Mouse (Mus musculus): ENCODE measurements around the gene Itga9. TPM values are rescaled to one million over a fixed set of nuclear protein-coding genes. Genes with fewer than 3 reads are reported as not detected.

Itga9 gene
- polyA plus RNA-seq (2015; fragmentation: Nextera tagmentation; extraction: Ambion mirVana) = 1.6 and 2.4 TPM in 2 replicates

GRCm38 (mm10) chr9:118606148-118606816 lies at the start of gene Itga9:
Gene Itga9, plus strand, starts transcription at chr9:118606690.
- Histone ChIP-seq H3K4me3 (peak within 1 kb of the TSS; percentile 57), H3K27ac (replicated peaks) (no peak within 1 kb of the TSS), H3K27me3 (peaks cover 17% of the 10 kb centered on the region), H3K4me2 (replicated peaks) (peak within 1 kb of the TSS; percentile 95), H3K9ac (replicated peaks) (peak within 1 kb of the TSS; percentile 56), H3K9me3 (no peaks in the 10 kb centered on the region), H3K4me1 (peaks cover 10% of the 10 kb centered on the region), H3K36me3 (no peaks in the 10 kb centered on the region)
- ATAC-seq (replicated peaks) = peak; percentile 89
- 11% methylated on average over 41 of the region's 42 CpGs for WGBS

- H3K27ac ChIP-seq (replicated peaks) = 0 out of 2 replicates have a peak overlapping the region, but pooled peaks have one; percentile 33
Measured at GRCm38 (mm10) chr9:118556951-118557780, 49.3 kb upstream of the Itga9 start.

GRCm38 (mm10) chr9:118563356-118563755 lies 43.1 kb upstream of the Itga9 start:
- Histone ChIP-seq H3K36me3 (peaks cover 87% of the 10 kb centered on the region), H3K27me3 (no peaks in the 10 kb centered on the region), H3K27ac (replicated peaks) (no peak overlapping the region), H3K4me1 (no peaks in the 10 kb centered on the region), H3K4me3 (no peak overlapping the region), H3K9ac (replicated peaks) (no peak overlapping the region), H3K9me3 (no peaks in the 10 kb centered on the region), H3K4me2 (replicated peaks) (no peak overlapping the region)
- no peak for ATAC-seq (replicated peaks)
- WGBS = 95% methylated on average over 11 of the region's 11 CpGs

More at GRCm38 (mm10) chr9:118556951-118557780, 49.3 kb upstream of the Itga9 start:
- H3K9ac ChIP-seq (replicated peaks) = no peak overlapping the region
- WGBS = 74% methylated on average over 24 of the region's 24 CpGs
- no peak for ATAC-seq (replicated peaks)
- no peaks in the 10 kb centered on the region for H3K9me3 ChIP-seq
- H3K4me1 ChIP-seq = no peaks in the 10 kb centered on the region
- H3K4me2 ChIP-seq (replicated peaks) = no peak overlapping the region
- no peaks in the 10 kb centered on the region for H3K27me3 ChIP-seq
- no peak overlapping the region for H3K4me3 ChIP-seq
- peaks cover 75% of the 10 kb centered on the region for H3K36me3 ChIP-seq

- no peaks in the 10 kb centered on the region for H3K4me1 ChIP-seq
- H3K36me3 ChIP-seq = peaks cover 83% of the 10 kb centered on the region
- H3K27ac ChIP-seq (replicated peaks) = no peak overlapping the region
- WGBS = 95% methylated on average over 7 of the region's 7 CpGs
- ATAC-seq (replicated peaks) = no peak
- no peaks in the 10 kb centered on the region for H3K9me3 ChIP-seq
- H3K4me2 ChIP-seq (replicated peaks) = no peak overlapping the region
- no peak overlapping the region for H3K4me3 ChIP-seq
- H3K27me3 ChIP-seq = no peaks in the 10 kb centered on the region
- no peak overlapping the region for H3K9ac ChIP-seq (replicated peaks)
Measured at GRCm38 (mm10) chr9:118563866-118564265, 42.6 kb upstream of the Itga9 start.

- Histone ChIP-seq H3K4me2 (replicated peaks) (no peak overlapping the region), H3K36me3 (peaks cover 81% of the 10 kb centered on the region), H3K4me1 (no peaks in the 10 kb centered on the region), H3K9ac (replicated peaks) (no peak overlapping the region), H3K4me3 (no peak overlapping the region), H3K27me3 (no peaks in the 10 kb centered on the region), H3K27ac (replicated peaks) (no peak overlapping the region), H3K9me3 (no peaks in the 10 kb centered on the region)
- 93% methylated on average over 16 of the region's 16 CpGs for WGBS
- ATAC-seq (replicated peaks) = no peak
Measured at GRCm38 (mm10) chr9:118564696-118565095, 41.8 kb upstream of the Itga9 start.

- no peak overlapping the region for H3K4me2 ChIP-seq (replicated peaks)
- peaks cover 75% of the 10 kb centered on the region for H3K36me3 ChIP-seq
- 0 out of 2 replicates have a peak, but pooled peaks have one; percentile 23 for ATAC-seq (replicated peaks)
- H3K27ac ChIP-seq (replicated peaks) = 0 out of 2 replicates have a peak overlapping the region, but pooled peaks have one; percentile 52
- H3K9me3 ChIP-seq = no peaks in the 10 kb centered on the region
- no peaks in the 10 kb centered on the region for H3K4me1 ChIP-seq
- WGBS = 71% methylated on average over 6 of the region's 6 CpGs
- no peaks in the 10 kb centered on the region for H3K27me3 ChIP-seq
- H3K4me3 ChIP-seq = no peak overlapping the region
- no peak overlapping the region for H3K9ac ChIP-seq (replicated peaks)
Measured at GRCm38 (mm10) chr9:118569328-118569727, 37.2 kb upstream of the Itga9 start.

GRCm38 (mm10) chr9:118570865-118571264 lies 35.6 kb upstream of the Itga9 start:
- H3K27me3 ChIP-seq = no peaks in the 10 kb centered on the region
- H3K4me1 ChIP-seq = no peaks in the 10 kb centered on the region
- ATAC-seq (replicated peaks) = no peak
- no peak overlapping the region for H3K4me2 ChIP-seq (replicated peaks)
- no peak overlapping the region for H3K4me3 ChIP-seq
- 89% methylated on average over 4 of the region's 4 CpGs for WGBS
- H3K9me3 ChIP-seq = no peaks in the 10 kb centered on the region
- H3K36me3 ChIP-seq = peaks cover 72% of the 10 kb centered on the region
- H3K27ac ChIP-seq (replicated peaks) = no peak overlapping the region
- no peak overlapping the region for H3K9ac ChIP-seq (replicated peaks)

GRCm38 (mm10) chr9:118571701-118572100 lies 34.8 kb upstream of the Itga9 start:
- Histone ChIP-seq H3K4me3 (no peak overlapping the region), H3K27ac (replicated peaks) (no peak overlapping the region), H3K36me3 (peaks cover 69% of the 10 kb centered on the region), H3K9ac (replicated peaks) (no peak overlapping the region), H3K27me3 (no peaks in the 10 kb centered on the region), H3K4me1 (no peaks in the 10 kb centered on the region), H3K4me2 (replicated peaks) (no peak overlapping the region), H3K9me3 (no peaks in the 10 kb centered on the region)
- WGBS = 92% methylated on average over 4 of the region's 4 CpGs
- no peak for ATAC-seq (replicated peaks)

GRCm38 (mm10) chr9:118574911-118575310 lies 31.6 kb upstream of the Itga9 start:
- Histone ChIP-seq H3K36me3 (peaks cover 59% of the 10 kb centered on the region), H3K4me1 (0 out of 2 replicates have a peak, but pooled peaks cover 4% of the 10 kb centered on the region), H3K27me3 (no peaks in the 10 kb centered on the region), H3K4me2 (replicated peaks) (no peak overlapping the region), H3K9ac (replicated peaks) (no peak overlapping the region), H3K4me3 (no peak overlapping the region), H3K27ac (replicated peaks) (no peak overlapping the region), H3K9me3 (no peaks in the 10 kb centered on the region)
- ATAC-seq (replicated peaks) = no peak
- WGBS = 91% methylated on average over 5 of the region's 5 CpGs

- no peak for ATAC-seq (replicated peaks)
Measured at GRCm38 (mm10) chr9:118580371-118580770, 26.1 kb upstream of the Itga9 start.

GRCm38 (mm10) chr9:118582757-118583156 lies 23.7 kb upstream of the Itga9 start:
- no peak overlapping the region for H3K9ac ChIP-seq (replicated peaks)
- H3K36me3 ChIP-seq = peaks cover 20% of the 10 kb centered on the region; the same call in 1 of the 2 replicates
- H3K4me3 ChIP-seq = no peak overlapping the region
- no peaks in the 10 kb centered on the region for H3K27me3 ChIP-seq
- H3K4me1 ChIP-seq = 0 out of 2 replicates have a peak, but pooled peaks cover 4% of the 10 kb centered on the region
- no peak overlapping the region for H3K27ac ChIP-seq (replicated peaks)
- H3K4me2 ChIP-seq (replicated peaks) = no peak overlapping the region
- 81% methylated on average over 6 of the region's 6 CpGs for WGBS
- ATAC-seq (replicated peaks) = no peak
- H3K9me3 ChIP-seq = no peaks in the 10 kb centered on the region

More at GRCm38 (mm10) chr9:118580371-118580770, 26.1 kb upstream of the Itga9 start:
- Histone ChIP-seq H3K9me3 (no peaks in the 10 kb centered on the region), H3K4me3 (no peak overlapping the region), H3K4me2 (replicated peaks) (no peak overlapping the region), H3K4me1 (0 out of 2 replicates have a peak, but pooled peaks cover 4% of the 10 kb centered on the region), H3K36me3 (peaks cover 32% of the 10 kb centered on the region), H3K27me3 (no peaks in the 10 kb centered on the region), H3K9ac (replicated peaks) (no peak overlapping the region), H3K27ac (replicated peaks) (no peak overlapping the region)
- whole genome bisulfite sequencing = 76% methylated on average over 6 of the region's 6 CpGs

GRCm38 (mm10) chr9:118584838-118585237 lies 21.7 kb upstream of the Itga9 start:
- H3K27ac ChIP-seq (replicated peaks) = no peak overlapping the region
- H3K27me3 ChIP-seq = no peaks in the 10 kb centered on the region
- no peak overlapping the region for H3K4me3 ChIP-seq
- H3K9ac ChIP-seq (replicated peaks) = no peak overlapping the region
- no peak for ATAC-seq (replicated peaks)
- H3K9me3 ChIP-seq = no peaks in the 10 kb centered on the region
- H3K4me2 ChIP-seq (replicated peaks) = no peak overlapping the region
- H3K4me1 ChIP-seq = no peaks in the 10 kb centered on the region
- 84% methylated on average over 1 of the region's 1 CpGs for WGBS
- peaks cover 12% of the 10 kb centered on the region; the same call in 1 of the 2 replicates for H3K36me3 ChIP-seq

All from forebrain, embryonic 15.5 days (tissue).